Mouse (Mus musculus) embryonic fibroblast, embryonic 13.5 days (primary cell): Measurements from ENCODE around the gene Rapgef4. TPM values are rescaled to one million over a fixed set of nuclear protein-coding genes. Genes with fewer than 3 reads are reported as not detected.

Source experiments
- H3K27ac ChIP-seq: 2 replicates; pipeline ENCODE4 v1.5.1; 2012; ENCODE audit warnings: low read length, control low read depth, inconsistent platforms; ENCODE audit not compliant: insufficient read depth
- H3K4me1 ChIP-seq: 2 replicates; pipeline ENCODE4 v1.6.1; 2011; ENCODE audit warnings: low read length; ENCODE audit not compliant: control insufficient read depth, insufficient read depth
- H3K4me3 ChIP-seq: 2 replicates; pipeline ENCODE4 v1.5.1; 2011; ENCODE audit warnings: mild to moderate bottlenecking, control low read depth, low read length; ENCODE audit not compliant: insufficient read depth
- CTCF ChIP-seq: IDR thresholded peaks from 2 replicates; pipeline ENCODE4 v1.5.1; 2011; ENCODE audit warnings: mild to moderate bottlenecking, control low read depth, low read length, moderate library complexity, borderline replicate concordance; ENCODE audit not compliant: insufficient read depth
- POLR2A ChIP-seq: IDR thresholded peaks from 2 replicates; pipeline ENCODE4 v1.6.1; 2011; ENCODE audit warnings: low read depth, mild to moderate bottlenecking, control low read depth, low read length, moderate library complexity
- polyA plus RNA-seq: library from polyadenylated mRNA; stranded (reverse); fragments of >200 nt; gene quantifications from 2 replicates; pipeline ENCODE4 v1.2.4, GENCODE M21; 2011; ENCODE audit warnings: low read depth; ENCODE audit not compliant: missing spikeins, insufficient read length

Rapgef4 gene
- polyA plus RNA-seq, 1 experiment: not detected

DNA sequence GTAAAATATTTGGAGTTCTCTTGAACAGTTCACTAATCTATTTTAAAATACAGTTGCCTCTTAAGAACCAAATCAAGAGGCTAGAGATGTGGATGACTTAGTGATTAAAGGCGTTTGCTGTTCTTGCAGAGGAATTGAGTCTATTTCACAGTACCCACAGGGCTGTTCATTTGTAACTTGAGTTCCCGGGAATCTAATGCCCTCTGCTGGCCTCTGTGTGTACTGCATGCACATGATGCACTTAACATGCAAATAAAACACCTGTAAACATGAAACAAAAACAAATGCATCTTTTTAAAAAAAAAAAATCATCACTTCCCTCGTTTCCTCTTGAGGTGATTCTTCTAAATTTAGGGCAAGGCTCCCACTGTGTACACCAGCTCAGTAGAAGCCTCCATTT is 238.9 kb downstream of the Rapgef4 start:
- no peak for TF ChIP-seq POLR2A
- H3K27ac ChIP-seq: no peak overlapping the region
- H3K4me3 ChIP-seq: no peak overlapping the region
- H3K4me1 ChIP-seq: no peaks in the 10 kb centered on the region

DNA sequence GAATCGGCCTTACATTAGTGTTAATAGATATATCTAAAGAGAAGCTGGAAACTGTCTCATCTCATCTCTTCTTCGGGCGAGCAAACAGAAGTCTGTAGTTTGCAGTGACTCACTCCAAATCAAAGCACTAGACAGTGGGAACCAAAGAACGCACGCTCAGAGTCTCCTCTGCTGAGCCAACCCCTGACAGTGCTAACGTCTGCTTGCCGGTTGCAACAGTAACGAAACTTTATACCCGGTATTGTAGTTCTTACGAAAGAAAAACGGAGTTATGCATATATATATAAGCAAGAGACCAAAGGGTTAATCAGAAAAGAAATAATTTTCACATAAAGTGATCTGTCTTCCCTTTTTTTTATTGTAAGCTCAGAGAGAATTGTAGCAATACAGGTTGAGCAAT is 240.2 kb downstream of the Rapgef4 start:
- Histone ChIP-seq H3K4me1 (no peaks in the 10 kb centered on the region), H3K4me3 (no peak overlapping the region), H3K27ac (no peak overlapping the region)
- no peak for TF ChIP-seq POLR2A
- no peak for TF ChIP-seq CTCF

DNA sequence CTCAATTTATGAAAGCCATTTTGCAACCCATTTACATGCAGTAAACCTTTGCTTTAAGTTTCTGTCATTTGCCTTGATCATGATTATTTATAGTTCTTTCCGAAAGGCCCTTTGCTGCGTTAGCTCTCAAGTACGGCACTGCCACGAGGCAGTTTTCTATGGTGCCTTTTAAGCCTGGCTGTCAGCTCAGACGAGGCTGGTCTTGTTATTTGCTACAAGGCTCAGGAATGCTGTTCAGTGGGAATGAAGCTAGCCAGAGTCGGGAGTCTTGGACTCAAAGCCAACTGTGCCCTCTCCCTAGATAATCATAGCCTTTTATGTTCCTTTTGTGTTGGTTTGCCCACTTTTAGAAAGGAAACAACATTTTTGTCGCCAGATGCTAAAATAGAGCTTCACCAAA is 240.7 kb downstream of the Rapgef4 start:
- H3K4me1 ChIP-seq: no peaks in the 10 kb centered on the region
- TF ChIP-seq POLR2A (no peak), CTCF (no peak)
- no peak overlapping the region for H3K4me3 ChIP-seq
- H3K27ac ChIP-seq: no peak overlapping the region

DNA sequence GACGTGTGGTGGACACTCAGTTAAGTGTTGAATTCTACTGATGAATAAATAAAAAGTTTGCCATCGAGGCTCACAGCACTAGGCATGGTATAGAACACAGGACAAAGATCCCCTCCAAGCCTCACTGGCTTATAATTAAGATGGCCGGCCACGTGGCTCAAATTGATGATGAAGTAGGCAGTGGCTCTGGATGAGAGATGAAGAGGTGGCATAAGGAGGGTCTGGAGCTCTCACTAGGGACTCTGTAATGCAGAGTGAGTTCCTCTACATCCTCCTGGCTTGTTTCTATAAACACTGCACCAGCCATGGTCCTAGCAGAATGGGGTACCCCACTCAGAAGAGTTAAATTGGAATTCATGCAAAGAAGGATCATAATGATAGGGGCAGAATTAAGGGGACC is 241.2 kb downstream of the Rapgef4 start:
- Histone ChIP-seq H3K27ac (no peak overlapping the region), H3K4me1 (no peaks in the 10 kb centered on the region), H3K4me3 (no peak overlapping the region)
- TF ChIP-seq CTCF (no peak), POLR2A (no peak)

DNA sequence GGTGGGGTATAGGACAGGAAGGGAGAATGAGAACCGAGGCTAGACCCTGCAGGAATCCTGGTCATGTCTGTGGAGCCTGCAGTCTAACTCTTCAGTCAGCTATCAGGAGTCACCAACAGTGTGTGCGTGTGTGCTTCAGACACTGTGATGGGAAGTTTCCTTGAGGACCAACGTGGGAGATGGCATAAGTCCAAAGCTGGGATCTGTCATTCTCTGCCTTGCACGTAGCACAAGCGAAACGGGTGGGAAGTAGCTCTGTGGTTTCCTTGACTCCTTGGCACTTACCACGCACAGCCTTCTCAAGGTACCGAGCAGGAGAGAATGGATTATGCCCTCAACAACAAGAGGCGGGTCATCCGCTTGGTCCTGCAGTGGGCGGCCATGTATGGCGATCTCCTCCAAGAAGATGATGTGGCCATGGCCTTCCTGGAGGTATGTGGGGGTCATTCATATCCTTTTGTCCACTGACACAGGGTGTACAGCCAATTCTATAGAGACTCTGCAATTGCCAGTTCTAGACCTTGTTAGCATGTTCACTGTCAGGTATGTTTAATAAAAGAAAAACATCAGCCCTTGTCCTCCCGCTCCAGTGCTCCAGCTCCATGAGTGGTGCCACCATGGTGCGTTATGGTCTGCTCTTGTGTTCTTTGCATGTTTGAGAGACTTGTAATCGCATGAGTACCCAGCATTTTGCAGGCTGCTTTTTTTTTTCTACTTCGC is 241.9 kb downstream of the Rapgef4 start:
- no peaks in the 10 kb centered on the region for H3K4me1 ChIP-seq
- TF ChIP-seq CTCF (no peak), POLR2A (no peak)
- H3K27ac ChIP-seq: no peak overlapping the region
- H3K4me3 ChIP-seq: no peak overlapping the region

DNA sequence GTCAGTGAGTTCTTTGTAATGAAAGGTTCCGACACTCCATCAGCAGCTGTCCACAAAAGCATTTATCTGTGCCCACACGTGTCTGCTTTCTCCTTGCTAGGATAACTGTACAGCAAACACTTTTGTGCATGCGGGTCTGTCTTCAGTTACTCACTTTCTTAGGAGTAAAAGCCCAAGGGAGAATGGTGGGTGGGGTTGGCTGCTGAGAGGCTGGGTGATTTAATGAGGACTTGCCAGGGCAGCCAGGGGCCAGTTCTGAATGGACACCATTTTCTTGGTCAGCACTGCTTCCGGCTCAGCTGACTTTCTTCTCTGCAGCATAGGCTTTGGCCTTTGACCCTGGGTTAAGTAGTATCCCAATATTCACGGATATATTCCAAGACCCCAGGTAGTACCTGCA is 242.4 kb downstream of the Rapgef4 start:
- Histone ChIP-seq H3K4me3 (no peak overlapping the region), H3K27ac (no peak overlapping the region)
- no peak for TF ChIP-seq CTCF
- TF ChIP-seq POLR2A: no peak

DNA sequence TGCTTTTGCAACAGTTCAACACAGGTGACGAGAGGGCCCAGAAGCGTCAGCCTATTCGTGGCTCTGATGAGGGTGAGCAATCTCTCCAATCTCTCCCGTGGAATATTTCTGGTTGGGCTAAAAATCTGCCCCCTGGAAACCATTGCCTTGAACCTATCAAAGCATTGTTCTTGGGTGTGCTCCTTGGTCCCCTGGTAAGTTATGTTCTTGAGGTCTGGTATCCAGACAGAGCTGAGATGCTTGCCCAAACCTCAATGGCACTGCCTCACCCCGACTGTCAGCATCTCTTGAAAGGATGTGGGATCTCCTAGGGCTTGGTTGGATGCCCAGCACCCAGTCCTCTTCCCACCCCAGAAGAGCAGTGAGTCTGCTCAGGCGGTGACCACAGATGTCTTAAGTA is 245.0 kb downstream of the Rapgef4 start:
- TF ChIP-seq CTCF (no peak), POLR2A (no peak)
- H3K27ac ChIP-seq: no peak overlapping the region
- no peak overlapping the region for H3K4me3 ChIP-seq
- no peaks in the 10 kb centered on the region for H3K4me1 ChIP-seq

More for the DNA sequence above, 242.4 kb downstream of the Rapgef4 start:
- H3K4me1 ChIP-seq: no peaks in the 10 kb centered on the region

DNA sequence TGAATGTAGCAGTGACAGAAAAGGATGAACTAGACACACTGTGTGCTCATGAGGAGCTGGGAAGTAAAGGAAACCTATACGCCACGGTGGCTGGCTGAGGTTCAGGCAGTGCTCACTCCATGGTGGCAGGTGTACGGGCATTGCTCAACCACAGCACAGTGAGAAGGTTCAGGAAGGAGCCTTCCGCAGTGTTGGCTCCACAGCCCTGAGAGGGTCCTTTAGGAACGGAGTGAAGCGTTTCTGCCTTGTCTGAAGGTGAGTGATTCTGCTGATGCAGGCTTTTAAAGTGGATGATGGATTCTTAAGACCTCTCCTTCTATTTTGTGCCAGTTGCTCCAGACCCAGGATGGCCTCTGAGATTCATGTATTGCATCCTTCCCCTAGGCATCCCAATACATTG is 246.4 kb downstream of the Rapgef4 start:
- no peak for TF ChIP-seq POLR2A
- no peak for TF ChIP-seq CTCF
- Histone ChIP-seq H3K4me1 (no peaks in the 10 kb centered on the region), H3K27ac (no peak overlapping the region), H3K4me3 (no peak overlapping the region)

DNA sequence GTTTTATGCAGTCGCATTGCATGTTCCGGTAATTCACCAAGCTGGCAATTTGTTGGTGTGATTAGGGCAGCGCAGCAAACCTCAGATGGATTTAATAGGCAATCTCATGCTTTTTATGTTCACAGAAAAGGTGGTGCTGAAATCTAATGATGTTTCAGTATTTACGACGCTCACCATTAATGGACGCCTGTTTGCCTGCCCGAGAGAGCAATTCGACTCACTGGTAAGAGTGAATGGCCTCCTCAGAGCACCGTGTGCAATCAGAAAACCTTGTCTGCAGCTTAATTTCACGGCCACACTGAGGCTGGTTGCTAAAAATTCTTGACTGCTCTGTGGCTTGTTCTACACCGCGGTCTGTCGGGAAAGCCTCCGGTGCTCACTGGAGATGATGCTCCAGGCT is 247.8 kb downstream of the Rapgef4 start:
- Histone ChIP-seq H3K27ac (no peak overlapping the region), H3K4me1 (no peaks in the 10 kb centered on the region), H3K4me3 (no peak overlapping the region)
- TF ChIP-seq POLR2A: no peak
- no peak for TF ChIP-seq CTCF

DNA sequence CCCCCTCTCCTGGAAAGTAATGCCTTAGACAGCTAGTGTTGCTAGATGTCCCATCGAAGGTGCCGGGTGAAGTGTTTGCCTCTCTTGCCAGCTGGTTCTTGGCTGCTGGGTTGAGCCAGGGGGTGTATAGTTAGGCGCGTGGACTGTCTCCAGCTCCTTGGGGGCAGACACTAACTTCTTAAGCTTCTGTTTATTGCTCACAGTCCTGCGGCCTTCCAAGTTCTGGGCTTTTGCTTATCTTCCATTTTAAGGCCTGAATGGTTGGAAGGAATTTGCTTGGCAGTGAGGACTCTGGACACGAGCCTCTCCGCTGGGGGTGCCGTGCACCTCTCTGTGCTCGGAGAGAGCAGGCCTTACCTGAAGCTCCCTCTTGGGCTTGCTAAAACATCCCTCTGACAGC is 249.5 kb downstream of the Rapgef4 start:
- Histone ChIP-seq H3K4me3 (no peak overlapping the region), H3K27ac (no peak overlapping the region), H3K4me1 (no peaks in the 10 kb centered on the region)
- TF ChIP-seq CTCF (no peak), POLR2A (no peak)
